Mouse (Mus musculus) bone marrow, adult 2 months (tissue): Measurements from ENCODE around the gene Fam219a. TPM values are rescaled to one million over a fixed set of nuclear protein-coding genes. Genes with fewer than 3 reads are reported as not detected.
A peak's percentile ranks its signal among the peaks of the same experiment; 100 is the strongest.

Experiments used
- H3K27ac ChIP-seq: fragments of 200-500 bp; 2 replicates; pipeline ENCODE4 v1.5.1; 2012; ENCODE audit warnings: low read depth, mild to moderate bottlenecking, control low read depth, inconsistent platforms, low read length; ENCODE audit not compliant: control insufficient read depth, poor library complexity, insufficient read depth
- H3K4me1 ChIP-seq: fragments of 200-500 bp; 2 replicates; pipeline ENCODE4 v1.6.1; 2011; ENCODE audit warnings: low read length; ENCODE audit not compliant: control insufficient read depth, insufficient read depth
- H3K4me3 ChIP-seq: fragments of 200-500 bp; replicated peaks from 2 replicates; pipeline ENCODE3; 2011; ENCODE audit warnings: mild to moderate bottlenecking, low read depth, low read length, control low read depth; ENCODE audit not compliant: control insufficient read depth
- CTCF ChIP-seq: fragments of 200-500 bp; IDR thresholded peaks from 2 replicates; pipeline ENCODE4 v1.5.1; 2011; ENCODE audit warnings: low read length, control low read depth; ENCODE audit not compliant: control insufficient read depth, insufficient read depth
- POLR2A ChIP-seq: fragments of 200-500 bp; IDR thresholded peaks from 2 replicates; pipeline ENCODE4 v1.6.1; 2011; ENCODE audit warnings: low read depth, mild to moderate bottlenecking, control low read depth, low read length, borderline replicate concordance; ENCODE audit not compliant: control insufficient read depth
- WGBS: fragments of 180-500 bp; shearing (Covaris S2); methylation state at CpG from one replicate; pipeline ENCODE4 v1.1.7; 2018; 5-methylcytosine and 5-hydroxymethylcytosine counted together
- polyA plus RNA-seq: library from polyadenylated mRNA; stranded (reverse); fragments of >200 nt; gene quantifications from 2 replicates; pipeline ENCODE4 v1.2.4, GENCODE M21; 2011; ENCODE audit warnings: low replicate concordance; ENCODE audit not compliant: missing spikeins, insufficient read depth, insufficient read length

Gene Fam219a
- polyA plus RNA-seq, 1 experiment: 17.8 TPM

DNA sequence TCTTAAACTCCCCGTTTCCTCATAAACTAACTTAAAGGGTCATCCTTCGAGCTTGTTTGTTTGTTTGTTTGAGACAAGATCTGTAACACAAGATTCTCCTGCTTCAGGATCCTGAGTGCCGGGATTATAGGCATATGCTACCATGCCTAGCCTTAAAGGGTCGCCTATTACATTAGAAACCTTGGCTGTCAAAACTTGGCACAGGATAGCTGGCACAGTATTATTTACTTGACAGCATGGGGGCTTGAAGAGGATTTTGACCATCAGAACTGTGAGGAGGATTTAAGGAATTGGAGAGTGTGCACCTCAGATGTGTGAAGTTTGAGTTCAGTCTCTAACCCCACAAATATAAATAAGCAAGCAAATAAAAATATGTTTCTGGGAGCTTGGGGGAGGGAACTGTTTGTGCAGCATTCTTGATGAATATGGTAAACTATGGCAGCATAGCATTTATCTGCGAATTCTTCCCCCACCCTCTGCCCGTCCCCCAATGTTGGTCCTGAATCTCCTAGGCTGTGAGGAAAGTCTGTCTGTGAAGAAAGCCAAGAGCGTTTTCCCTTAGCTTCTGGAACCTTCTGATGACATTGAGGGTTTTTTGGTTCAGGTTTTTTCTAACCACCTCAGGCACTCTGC, 99.2 kb downstream of the Fam219a start:
- WGBS: 78% methylated on average over 7 of the region's 7 CpGs
- TF ChIP-seq POLR2A: no peak
- no peak for TF ChIP-seq CTCF
- no peak overlapping the region for H3K27ac ChIP-seq
- H3K4me3 ChIP-seq: no peak overlapping the region
- H3K4me1 ChIP-seq: no peaks in the 10 kb centered on the region; the same call in 1 of the 2 replicates

DNA sequence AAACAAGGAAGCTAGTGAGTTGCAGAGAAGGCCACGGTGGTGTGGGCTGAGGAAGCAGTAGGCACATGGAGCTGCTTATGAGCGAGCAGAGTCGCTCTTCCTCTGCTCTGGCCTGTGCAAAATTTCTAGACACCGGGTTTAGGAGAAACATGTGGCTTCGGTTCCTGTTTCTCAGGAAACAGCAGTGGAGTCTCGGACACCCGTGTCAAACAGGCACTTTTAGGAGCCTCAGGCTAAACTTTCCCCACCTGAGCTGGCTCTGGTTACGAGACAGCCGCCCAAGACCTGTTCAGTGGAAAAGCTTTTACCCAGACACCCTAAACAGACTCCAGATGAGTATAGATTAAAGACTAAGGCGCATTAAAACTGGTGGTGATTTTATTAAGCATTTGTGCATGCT, 100.1 kb downstream of the Fam219a start:
- Histone ChIP-seq H3K4me1 (no peaks in the 10 kb centered on the region; the same call in 1 of the 2 replicates), H3K4me3 (no peak overlapping the region), H3K27ac (no peak overlapping the region)
- no peak for TF ChIP-seq CTCF
- no peak for TF ChIP-seq POLR2A
- 35% methylated on average over 10 of the region's 10 CpGs for WGBS

DNA sequence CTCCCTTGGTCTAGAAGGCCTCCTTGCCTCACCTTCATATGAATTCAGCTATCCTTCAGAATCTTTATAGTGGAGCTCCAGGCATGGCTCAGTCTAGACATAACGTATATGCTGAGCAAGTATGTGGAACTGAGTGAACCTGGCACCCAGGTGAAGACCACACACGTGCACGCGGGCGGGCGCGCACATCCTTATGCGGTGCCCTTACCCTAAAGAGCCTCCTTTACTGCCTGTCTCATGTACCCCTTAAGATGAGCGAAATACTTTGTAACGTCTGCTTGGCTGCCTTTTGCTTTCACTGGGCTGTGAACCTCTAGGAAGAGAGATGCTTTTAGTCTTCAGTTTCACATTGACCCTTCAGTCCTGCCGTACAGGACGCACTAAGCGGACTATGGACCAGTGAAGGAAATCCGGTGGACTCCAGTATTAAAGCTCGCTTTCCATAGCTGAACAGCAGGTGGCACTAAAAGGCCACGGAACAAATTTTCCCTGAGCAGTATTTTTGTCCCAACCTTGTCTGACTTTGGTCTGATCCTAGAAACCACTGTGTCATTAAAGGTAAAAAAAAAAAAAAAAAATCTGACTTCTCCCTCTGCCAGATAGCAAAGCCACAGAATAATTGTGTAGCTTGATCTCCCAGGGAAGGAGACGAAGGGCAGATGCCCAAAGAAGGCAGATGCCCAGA, 100.8 kb downstream of the Fam219a start:
- Histone ChIP-seq H3K4me3 (no peak overlapping the region), H3K27ac (no peak overlapping the region), H3K4me1 (peaks cover 2% of the 10 kb centered on the region; the same call in 1 of the 2 replicates)
- TF ChIP-seq POLR2A (no peak), CTCF (peak; percentile 22; the same call in 1 of the 2 replicates)
- WGBS: 44% methylated on average over 17 of the region's 17 CpGs

Other genes with a start within 250 kb of the Fam219a start
- gene Ubap1, start 220.5 kb downstream of the Fam219a start, polyA plus RNA-seq: 37.4 and 67.8 TPM in 2 replicates
- gene Kif24, start 104.7 kb downstream of the Fam219a start, polyA plus RNA-seq: 11.5 and 17.6 TPM in 2 replicates
- gene Nudt2, start 104.4 kb downstream of the Fam219a start, polyA plus RNA-seq: 3.0 and 3.9 TPM in 2 replicates
- 0.31 TPM in 1 of 2 replicates, not detected in the other for gene AI464131, start 66.5 kb downstream of the Fam219a start, polyA plus RNA-seq
- gene 1110017D15Rik, start 52.2 kb downstream of the Fam219a start, polyA plus RNA-seq: not detected in 2 replicates
- not detected in 2 replicates for gene Dnaic1, start 237 bp upstream of the Fam219a start, polyA plus RNA-seq
- gene Enho, start 70.8 kb upstream of the Fam219a start, polyA plus RNA-seq: 1.0 and 1.2 TPM in 2 replicates
- not detected in 2 replicates for gene Cntfr, start 127.6 kb upstream of the Fam219a start, polyA plus RNA-seq
- gene Il11ra1, start 130.5 kb upstream of the Fam219a start, polyA plus RNA-seq: 77.3 and 83.6 TPM in 2 replicates
- gene Rpp25l, start 144.0 kb upstream of the Fam219a start, polyA plus RNA-seq: 30.1 and 37.2 TPM in 2 replicates
- 24.0 and 48.2 TPM in 2 replicates for gene Dctn3, start 153.6 kb upstream of the Fam219a start, polyA plus RNA-seq
- not detected in 2 replicates for gene Arid3c, start 161.6 kb upstream of the Fam219a start, polyA plus RNA-seq
- gene Galt, start 185.7 kb upstream of the Fam219a start, polyA plus RNA-seq: 12.3 and 26.9 TPM in 2 replicates
- gene Sigmar1, start 186.6 kb upstream of the Fam219a start, polyA plus RNA-seq: 6.0 and 13.4 TPM in 2 replicates
- gene Ccl27a, start 204.7 kb upstream of the Fam219a start, polyA plus RNA-seq: 6.2 and 28.8 TPM in 2 replicates